Mouse (Mus musculus) midbrain, embryonic 15.5 days (tissue): ENCODE measurements around the gene Ulk4. TPM values are rescaled to one million over a fixed set of nuclear protein-coding genes. Genes with fewer than 3 reads are reported as not detected.
"Not testable (repeated sequence)": the region's sequence is repeated elsewhere in the genome, so short reads cannot be mapped to it uniquely, and the experiment has no call there.

Source experiments
- ATAC-seq: fragments of 200-750 bp; cut with Nextera tagmentation; replicated peaks from 2 replicates; pipeline ENCODE4 v1.8.0; 2017; ENCODE audit warnings: moderate TSS enrichment
- H3K27ac ChIP-seq: fragments of 300-500 bp; sonication (generic); 2 replicates; pipeline ENCODE4 v1.5.1; 2015; ENCODE audit warnings: mild to moderate bottlenecking, inconsistent platforms
- H3K27me3 ChIP-seq: fragments of 300-500 bp; sonication (generic); replicated peaks from 2 replicates; pipeline ENCODE4 v1.6.1; 2015; ENCODE audit warnings: inconsistent platforms
- H3K36me3 ChIP-seq: fragments of 300-500 bp; sonication (generic); replicated peaks from 2 replicates; pipeline ENCODE4 v1.6.1; 2015; ENCODE audit warnings: inconsistent platforms
- H3K4me1 ChIP-seq: fragments of 300-500 bp; sonication (generic); 2 replicates; pipeline ENCODE4 v1.6.1; 2015; ENCODE audit warnings: inconsistent platforms
- H3K4me2 ChIP-seq: fragments of 300-500 bp; sonication (generic); 2 replicates; pipeline ENCODE4 v1.6.1; 2015; ENCODE audit warnings: inconsistent platforms, mild to moderate bottlenecking, moderate library complexity
- H3K4me3 ChIP-seq: fragments of 300-500 bp; sonication (generic); 2 replicates; pipeline ENCODE4 v1.5.1; 2015; ENCODE audit warnings: mild to moderate bottlenecking, inconsistent platforms
- H3K9ac ChIP-seq: fragments of 300-500 bp; sonication (generic); 2 replicates; pipeline ENCODE4 v1.6.1; 2015; ENCODE audit warnings: mild to moderate bottlenecking, inconsistent platforms
- H3K9me3 ChIP-seq: fragments of 300-500 bp; sonication (generic); 2 replicates; pipeline ENCODE4 v1.6.1; 2016; ENCODE audit warnings: inconsistent platforms
- WGBS: fragments of 180-500 bp; shearing (Covaris S2); methylation state at CpG from one replicate; pipeline ENCODE4 v1.1.7; 2015; ENCODE audit warnings: mixed read lengths; 5-methylcytosine and 5-hydroxymethylcytosine counted together
- polyA plus RNA-seq: library from polyadenylated mRNA; unstranded; fragments of >200 nt; fragmentation: Nextera tagmentation; extraction: Ambion mirVana; gene quantifications from 2 replicates; pipeline ENCODE4 v1.2.1, GENCODE M21; 2015

Gene Ulk4
- polyA plus RNA-seq, 1 experiment from 2014 or later = 92.9 TPM

- not testable (repeated sequence) for H3K36me3 ChIP-seq, H3K9ac ChIP-seq, ATAC-seq, H3K4me1 ChIP-seq, H3K4me2 ChIP-seq, H3K27ac ChIP-seq, H3K27me3 ChIP-seq, H3K4me3 ChIP-seq, H3K9me3 ChIP-seq
- WGBS = 93% methylated on average over 5 of the region's 5 CpGs
Measured at GRCm38 (mm10) chr9:121199146-121199685, 77.8 kb downstream of the Ulk4 start.

DNA sequence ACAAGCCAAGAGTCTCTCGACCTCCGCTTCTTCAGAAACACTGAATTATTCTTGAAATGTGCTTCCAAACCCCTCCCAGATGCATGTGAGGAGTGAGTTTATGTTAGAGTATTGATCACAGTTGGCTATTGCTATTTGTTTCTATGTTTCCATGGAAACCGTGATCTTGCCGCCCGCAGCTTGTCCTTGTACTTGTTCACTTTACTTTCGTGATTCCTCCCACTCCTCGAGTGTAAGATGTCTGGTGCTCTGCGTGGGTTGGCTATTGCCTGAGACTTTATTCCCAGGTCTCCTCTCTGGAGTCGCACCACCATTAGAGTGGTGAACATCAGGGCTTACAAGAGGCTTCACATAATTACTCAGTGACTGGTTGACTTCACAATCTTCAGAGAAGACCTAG, 80.5 kb downstream of the Ulk4 start:
- Histone ChIP-seq H3K9ac (no peak overlapping the region), H3K4me3 (no peak overlapping the region), H3K4me2 (no peak overlapping the region), H3K4me1 (no peaks in the 10 kb centered on the region), H3K27me3 (no peaks in the 10 kb centered on the region), H3K27ac (no peak overlapping the region), H3K36me3 (no peaks in the 10 kb centered on the region), H3K9me3 (no peaks in the 10 kb centered on the region)
- WGBS = 93% methylated on average over 9 of the region's 9 CpGs
- ATAC-seq = no peak

GRCm38 (mm10) chr9:121195106-121195505, 81.9 kb downstream of the Ulk4 start:
- no peaks in the 10 kb centered on the region for H3K27me3 ChIP-seq
- no peak overlapping the region for H3K4me2 ChIP-seq
- WGBS = 91% methylated on average over 4 of the region's 4 CpGs
- H3K4me1 ChIP-seq = no peaks in the 10 kb centered on the region
- H3K4me3 ChIP-seq = no peak overlapping the region
- no peak overlapping the region for H3K9ac ChIP-seq
- ATAC-seq = no peak
- H3K9me3 ChIP-seq = no peaks in the 10 kb centered on the region
- H3K36me3 ChIP-seq = no peaks in the 10 kb centered on the region
- H3K27ac ChIP-seq = no peak overlapping the region

- H3K9ac ChIP-seq = no peak overlapping the region
- no peak overlapping the region for H3K27ac ChIP-seq
- no peaks in the 10 kb centered on the region for H3K27me3 ChIP-seq
- no peaks in the 10 kb centered on the region for H3K9me3 ChIP-seq
- no peak overlapping the region for H3K4me3 ChIP-seq
- ATAC-seq = no peak
- no peak overlapping the region for H3K4me2 ChIP-seq
- 96% methylated on average over 26 of the region's 26 CpGs for WGBS
- no peaks in the 10 kb centered on the region for H3K4me1 ChIP-seq
- no peaks in the 10 kb centered on the region for H3K36me3 ChIP-seq
Measured at GRCm38 (mm10) chr9:121192601-121193370, 84.2 kb downstream of the Ulk4 start.

DNA sequence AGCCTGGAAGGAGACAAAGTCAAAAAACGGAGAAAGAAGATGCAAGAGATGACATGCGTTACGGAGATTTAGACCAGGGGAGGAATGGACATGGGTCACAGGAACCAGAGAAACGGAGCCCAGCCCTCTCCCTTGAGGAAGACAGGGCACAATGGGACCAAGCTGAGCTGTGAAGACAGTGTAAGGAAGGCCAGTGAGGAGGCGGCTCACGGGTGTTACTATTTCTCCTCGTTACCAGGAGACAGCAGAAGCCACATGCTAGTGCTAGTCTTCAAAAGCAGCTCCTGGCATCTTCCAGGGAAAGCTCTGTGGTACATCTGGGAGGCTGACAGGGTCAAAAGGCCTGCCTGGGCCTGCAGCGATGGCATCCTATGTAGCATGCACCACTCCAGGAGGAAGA, 89.2 kb downstream of the Ulk4 start:
- Histone ChIP-seq H3K27me3 (no peaks in the 10 kb centered on the region), H3K4me1 (no peaks in the 10 kb centered on the region), H3K9me3 (no peaks in the 10 kb centered on the region), H3K27ac (no peak overlapping the region), H3K9ac (no peak overlapping the region), H3K36me3 (no peaks in the 10 kb centered on the region), H3K4me3 (no peak overlapping the region), H3K4me2 (no peak overlapping the region)
- no peak for ATAC-seq
- 85% methylated on average over 8 of the region's 8 CpGs for WGBS

- Histone ChIP-seq H3K9ac (no peak overlapping the region), H3K4me3 (no peak overlapping the region), H3K9me3 (no peaks in the 10 kb centered on the region), H3K36me3 (no peaks in the 10 kb centered on the region), H3K4me1 (no peaks in the 10 kb centered on the region), H3K27ac (no peak overlapping the region), H3K4me2 (no peak overlapping the region), H3K27me3 (no peaks in the 10 kb centered on the region)
- 66% methylated on average over 6 of the region's 6 CpGs for WGBS
- ATAC-seq = no peak
Measured at GRCm38 (mm10) chr9:121185796-121186195, 91.2 kb downstream of the Ulk4 start.

- WGBS = 95% methylated on average over 7 of the region's 7 CpGs
- H3K27ac ChIP-seq = no peak overlapping the region
- no peak overlapping the region for H3K9ac ChIP-seq
- no peaks in the 10 kb centered on the region for H3K9me3 ChIP-seq
- ATAC-seq = no peak
- H3K4me2 ChIP-seq = no peak overlapping the region
- no peaks in the 10 kb centered on the region for H3K36me3 ChIP-seq
- 0 out of 2 replicates have a peak, but pooled peaks cover 3% of the 10 kb centered on the region for H3K4me1 ChIP-seq
- no peak overlapping the region for H3K4me3 ChIP-seq
- H3K27me3 ChIP-seq = no peaks in the 10 kb centered on the region
Measured at GRCm38 (mm10) chr9:121176350-121176749, 100.6 kb downstream of the Ulk4 start.

DNA sequence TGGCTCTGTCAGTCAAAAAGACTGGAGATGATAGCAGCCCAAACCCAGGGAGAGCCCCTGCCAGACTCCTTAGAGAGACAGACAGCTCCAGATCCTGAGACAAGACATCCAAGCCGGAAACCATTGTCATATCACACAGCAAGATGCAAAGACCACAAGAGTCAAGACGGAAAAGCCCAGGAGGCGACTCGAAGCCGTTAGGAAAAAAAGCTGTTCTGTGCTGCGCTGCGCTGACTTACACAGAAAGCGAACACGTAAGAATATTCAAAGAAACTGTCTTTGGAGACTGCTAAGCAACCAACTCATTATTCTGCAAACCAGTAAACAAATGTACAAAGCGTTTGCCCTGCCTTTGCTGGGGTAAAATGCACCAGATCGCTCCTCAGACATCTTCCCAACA, 101.8 kb downstream of the Ulk4 start:
- Histone ChIP-seq H3K4me2 (no peak overlapping the region), H3K4me3 (no peak overlapping the region), H3K4me1 (0 out of 2 replicates have a peak, but pooled peaks cover 3% of the 10 kb centered on the region), H3K9ac (no peak overlapping the region), H3K9me3 (no peaks in the 10 kb centered on the region), H3K36me3 (no peaks in the 10 kb centered on the region), H3K27me3 (no peaks in the 10 kb centered on the region), H3K27ac (peak overlapping the region; percentile 38; the same call in 1 of the 2 replicates)
- ATAC-seq = no peak
- 62% methylated on average over 11 of the region's 11 CpGs for WGBS

- Histone ChIP-seq H3K4me3 (no peak overlapping the region), H3K4me2 (no peak overlapping the region), H3K36me3 (no peaks in the 10 kb centered on the region), H3K9ac (no peak overlapping the region), H3K27ac (no peak overlapping the region), H3K27me3 (no peaks in the 10 kb centered on the region), H3K4me1 (0 out of 2 replicates have a peak, but pooled peaks cover 3% of the 10 kb centered on the region), H3K9me3 (no peaks in the 10 kb centered on the region)
- WGBS = 89% methylated on average over 6 of the region's 6 CpGs
- no peak for ATAC-seq
Measured at GRCm38 (mm10) chr9:121172123-121172522, 104.9 kb downstream of the Ulk4 start.

DNA sequence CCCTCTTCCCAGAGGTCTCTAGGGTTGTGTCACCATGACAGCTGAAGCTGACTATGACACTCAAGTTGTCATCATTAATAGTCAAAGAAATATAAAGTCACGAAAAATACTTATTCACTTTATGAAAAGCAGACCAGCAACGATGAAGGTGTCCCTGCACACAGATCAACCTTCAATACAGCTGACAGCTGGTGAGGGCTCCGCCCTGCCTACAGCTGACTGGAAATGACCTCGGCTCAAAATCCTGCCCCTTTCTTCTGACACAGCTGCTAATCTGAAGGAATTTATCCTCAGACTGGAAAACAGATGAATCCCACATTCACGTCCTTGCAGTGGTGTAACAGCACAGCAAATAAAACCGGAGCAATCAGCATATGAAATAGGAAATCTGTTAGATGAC, 105.4 kb downstream of the Ulk4 start:
- Histone ChIP-seq H3K4me2 (no peak overlapping the region), H3K27me3 (no peaks in the 10 kb centered on the region), H3K4me1 (0 out of 2 replicates have a peak, but pooled peaks cover 3% of the 10 kb centered on the region), H3K27ac (no peak overlapping the region), H3K9me3 (no peaks in the 10 kb centered on the region), H3K4me3 (no peak overlapping the region), H3K9ac (no peak overlapping the region), H3K36me3 (no peaks in the 10 kb centered on the region)
- WGBS = 82% methylated on average over 6 of the region's 6 CpGs
- ATAC-seq = no peak

- WGBS = 85% methylated on average over 7 of the region's 7 CpGs
- no peak overlapping the region for H3K4me3 ChIP-seq
- H3K9me3 ChIP-seq = no peaks in the 10 kb centered on the region
- ATAC-seq = no peak
- H3K9ac ChIP-seq = no peak overlapping the region
- H3K4me2 ChIP-seq = no peak overlapping the region
- H3K36me3 ChIP-seq = no peaks in the 10 kb centered on the region
- 0 out of 2 replicates have a peak overlapping the region, but pooled peaks have one; percentile 20 for H3K27ac ChIP-seq
- no peaks in the 10 kb centered on the region for H3K4me1 ChIP-seq
- no peaks in the 10 kb centered on the region for H3K27me3 ChIP-seq
Measured at GRCm38 (mm10) chr9:121164607-121165006, 112.4 kb downstream of the Ulk4 start.

- 57% methylated on average over 5 of the region's 5 CpGs for WGBS
Measured at GRCm38 (mm10) chr9:121162789-121163188, 114.2 kb downstream of the Ulk4 start.

More at GRCm38 (mm10) chr9:121162789-121163188, 114.2 kb downstream of the Ulk4 start:
- Histone ChIP-seq H3K27ac (no peak overlapping the region), H3K4me1 (no peaks in the 10 kb centered on the region), H3K9ac (no peak overlapping the region), H3K27me3 (no peaks in the 10 kb centered on the region), H3K4me2 (no peak overlapping the region), H3K9me3 (no peaks in the 10 kb centered on the region), H3K4me3 (no peak overlapping the region), H3K36me3 (no peaks in the 10 kb centered on the region)
- ATAC-seq = no peak
